Mouse (Mus musculus) testis, adult 2 months (tissue): ENCODE results near the gene Capn13. TPM values are rescaled to one million over a fixed set of nuclear protein-coding genes. Genes with fewer than 3 reads are reported as not detected.
A peak's percentile ranks its signal among the peaks of the same experiment; 100 is the strongest.
"Not testable (repeated sequence)": the region's sequence is repeated elsewhere in the genome, so short reads cannot be mapped to it uniquely, and the experiment has no call there.

ENCODE experiments used
- H3K27ac ChIP-seq: fragments of 200-500 bp; 2 replicates; pipeline ENCODE4 v1.5.1; 2012; ENCODE audit warnings: low read depth, low read length; ENCODE audit not compliant: control insufficient read depth, insufficient read depth
- H3K27me3 ChIP-seq: fragments of 200-500 bp; 2 replicates; pipeline ENCODE4 v1.6.1; 2012; ENCODE audit warnings: mild to moderate bottlenecking, low read length, moderate library complexity; ENCODE audit not compliant: control insufficient read depth, insufficient read depth
- H3K36me3 ChIP-seq: fragments of 200-500 bp; 2 replicates; pipeline ENCODE4 v1.6.1; 2012; ENCODE audit warnings: mild to moderate bottlenecking, low read length; ENCODE audit not compliant: control insufficient read depth, insufficient read depth
- H3K4me1 ChIP-seq: fragments of 200-500 bp; 2 replicates; pipeline ENCODE4 v1.6.1; 2012; ENCODE audit warnings: low read length; ENCODE audit not compliant: control insufficient read depth, insufficient read depth
- H3K4me3 ChIP-seq: fragments of 200-500 bp; 2 replicates; pipeline ENCODE4 v1.5.1; 2012; ENCODE audit warnings: low read depth, mild to moderate bottlenecking, low read length, moderate library complexity, mixed read lengths; ENCODE audit not compliant: control insufficient read depth
- CTCF ChIP-seq: fragments of 200-500 bp; IDR thresholded peaks from 2 replicates; pipeline ENCODE4 v1.5.1; 2012; ENCODE audit warnings: low read depth, mild to moderate bottlenecking, inconsistent platforms, low read length, moderate library complexity; ENCODE audit not compliant: control insufficient read depth, insufficient read depth, insufficient replicate concordance
- POLR2A ChIP-seq: fragments of 200-500 bp; IDR thresholded peaks from 2 replicates; pipeline ENCODE4 v1.6.1; 2012; ENCODE audit warnings: low read depth, mild to moderate bottlenecking, inconsistent platforms, low read length, moderate library complexity; ENCODE audit not compliant: control insufficient read depth
- polyA plus RNA-seq: library from polyadenylated mRNA; depleted of rRNA; stranded (reverse); fragments of >200 nt; gene quantifications from 2 replicates; pipeline ENCODE4 v1.2.3, GENCODE M21; 2012

Gene Capn13
- polyA plus RNA-seq, 1 experiment, result 0.57 TPM

- TF ChIP-seq POLR2A (no peak), CTCF (no peak)
Observed at GRCm38 (mm10) chr17:73300147-73300880, 100.4 kb downstream of the Capn13 start.

GRCm38 (mm10) chr17:73298981-73299380 lies 101.7 kb downstream of the Capn13 start:
- TF ChIP-seq CTCF (no peak), POLR2A (no peak)
- no peaks in the 10 kb centered on the region for H3K27me3 ChIP-seq
- no peak overlapping the region for H3K4me3 ChIP-seq
- H3K27ac ChIP-seq, result no peak overlapping the region
- H3K36me3 ChIP-seq, result no peaks in the 10 kb centered on the region
- H3K4me1 ChIP-seq, result peaks cover 5% of the 10 kb centered on the region

More at GRCm38 (mm10) chr17:73300147-73300880, 100.4 kb downstream of the Capn13 start:
- Histone ChIP-seq H3K27ac (no peak overlapping the region), H3K36me3 (no peaks in the 10 kb centered on the region), H3K4me3 (no peak overlapping the region), H3K27me3 (no peaks in the 10 kb centered on the region), H3K4me1 (peaks cover 5% of the 10 kb centered on the region)

GRCm38 (mm10) chr17:73296855-73297254 lies 103.8 kb downstream of the Capn13 start:
- Histone ChIP-seq H3K4me1 (no peaks in the 10 kb centered on the region), H3K36me3 (no peaks in the 10 kb centered on the region), H3K4me3 (no peak overlapping the region), H3K27me3 (no peaks in the 10 kb centered on the region), H3K27ac (no peak overlapping the region)
- TF ChIP-seq CTCF, result peak; percentile 40; the same call in 1 of the 2 replicates
- no peak for TF ChIP-seq POLR2A

GRCm38 (mm10) chr17:73293237-73293636 lies 107.4 kb downstream of the Capn13 start:
- H3K4me3 ChIP-seq, result no peak overlapping the region
- no peaks in the 10 kb centered on the region for H3K27me3 ChIP-seq
- no peak overlapping the region for H3K27ac ChIP-seq
- H3K4me1 ChIP-seq, result no peaks in the 10 kb centered on the region
- no peaks in the 10 kb centered on the region for H3K36me3 ChIP-seq
- TF ChIP-seq POLR2A (no peak), CTCF (no peak)

GRCm38 (mm10) chr17:73284301-73284700 lies 116.4 kb downstream of the Capn13 start:
- Histone ChIP-seq H3K4me1 (no peaks in the 10 kb centered on the region), H3K27ac (no peak overlapping the region), H3K27me3 (no peaks in the 10 kb centered on the region), H3K36me3 (no peaks in the 10 kb centered on the region), H3K4me3 (no peak overlapping the region)
- no peak for TF ChIP-seq POLR2A
- no peak for TF ChIP-seq CTCF

- H3K36me3 ChIP-seq, H3K27me3 ChIP-seq, H3K4me3 ChIP-seq, H3K27ac ChIP-seq, H3K4me1 ChIP-seq: not testable (repeated sequence)
Observed at GRCm38 (mm10) chr17:73282702-73283101, 118.0 kb downstream of the Capn13 start.

- TF ChIP-seq CTCF, result no peak; the same call in 1 of the 2 replicates
- no peak for TF ChIP-seq POLR2A
- no peak overlapping the region for H3K27ac ChIP-seq
- H3K4me3 ChIP-seq, result no peak overlapping the region
- H3K36me3 ChIP-seq, result no peaks in the 10 kb centered on the region
- no peaks in the 10 kb centered on the region for H3K4me1 ChIP-seq
- no peaks in the 10 kb centered on the region for H3K27me3 ChIP-seq
Observed at GRCm38 (mm10) chr17:73277770-73278169, 122.9 kb downstream of the Capn13 start.
